5 mouse cellular contexts compared by ENCODE assay signal in genomic region chr17:73519350-73519749, GRCm38 (mm10).
"Had no signal": no experiment of that assay in that cellular context is flagged by ENCODE, and none has a peak within 500 bp of the region (broad histone marks: within the 10 kb centered on the region; RNA-seq: fewer than 3 reads in every experiment).

No protein-coding gene starts in this region.

- DNase-seq: kidney, adult 18-20 months; kidney, postnatal 10 days; kidney, postnatal 4 days; lung, adult 18-20 months; thymus, postnatal 36 days had no signal
